Mouse (Mus musculus) adrenal gland, postnatal 14 days (tissue): ENCODE results near the gene Utp11. TPM values are rescaled to one million over a fixed set of nuclear protein-coding genes. Genes with fewer than 3 reads are reported as not detected.

ENCODE experiments used
- DNase-seq: peaks from one replicate; pipeline ENCODE4 v3.0.0; 2021; ENCODE audit warnings: mixed read lengths
- total RNA-seq: library from RNA; stranded (reverse); gene quantifications from 2 replicates; pipeline ENCODE4 v1.2.3, GENCODE M21; 2021

Gene Utp11
- total RNA-seq, 1 experiment from 2014 or later, result 34.1 TPM

- DNase-seq, result no peak
Measured at GRCm38 (mm10) chr4:124672347-124673320, 20.8 kb downstream of the Utp11 start.

DNA sequence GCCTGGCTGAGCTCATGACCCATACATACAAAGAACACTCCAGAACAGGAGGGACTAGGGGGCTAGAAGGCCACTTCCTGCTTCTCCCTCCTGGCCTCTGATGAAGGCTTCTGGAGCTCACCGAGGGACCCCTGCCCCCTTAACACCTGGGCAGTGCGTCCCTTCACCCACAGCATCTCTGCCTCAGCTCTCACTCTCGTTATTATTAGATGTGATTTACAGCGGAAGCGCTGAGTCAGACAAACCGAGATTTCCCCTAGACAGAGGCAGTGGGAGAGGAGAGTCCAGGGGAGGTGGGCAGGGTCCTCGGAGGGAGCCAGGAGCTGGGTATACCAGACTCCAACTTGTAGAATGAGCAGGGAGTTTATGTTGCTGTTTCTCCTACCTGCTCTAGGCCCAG lies 21.8 kb downstream of the Utp11 start:
- DNase-seq, result no peak

GRCm38 (mm10) chr4:124670232-124670631 lies 23.2 kb downstream of the Utp11 start:
- no peak for DNase-seq

- DNase-seq, result no peak
Measured at GRCm38 (mm10) chr4:124668078-124668477, 25.3 kb downstream of the Utp11 start.

- no peak for DNase-seq
Measured at GRCm38 (mm10) chr4:124667476-124668033, 25.8 kb downstream of the Utp11 start.

GRCm38 (mm10) chr4:124664604-124665003 lies 28.8 kb downstream of the Utp11 start:
- no peak for DNase-seq

GRCm38 (mm10) chr4:124664185-124664584 lies 29.2 kb downstream of the Utp11 start:
- no peak for DNase-seq

GRCm38 (mm10) chr4:124663034-124663433 lies 30.4 kb downstream of the Utp11 start:
- no peak for DNase-seq

- no peak for DNase-seq
Measured at GRCm38 (mm10) chr4:124660603-124661002, 32.8 kb downstream of the Utp11 start.

DNA sequence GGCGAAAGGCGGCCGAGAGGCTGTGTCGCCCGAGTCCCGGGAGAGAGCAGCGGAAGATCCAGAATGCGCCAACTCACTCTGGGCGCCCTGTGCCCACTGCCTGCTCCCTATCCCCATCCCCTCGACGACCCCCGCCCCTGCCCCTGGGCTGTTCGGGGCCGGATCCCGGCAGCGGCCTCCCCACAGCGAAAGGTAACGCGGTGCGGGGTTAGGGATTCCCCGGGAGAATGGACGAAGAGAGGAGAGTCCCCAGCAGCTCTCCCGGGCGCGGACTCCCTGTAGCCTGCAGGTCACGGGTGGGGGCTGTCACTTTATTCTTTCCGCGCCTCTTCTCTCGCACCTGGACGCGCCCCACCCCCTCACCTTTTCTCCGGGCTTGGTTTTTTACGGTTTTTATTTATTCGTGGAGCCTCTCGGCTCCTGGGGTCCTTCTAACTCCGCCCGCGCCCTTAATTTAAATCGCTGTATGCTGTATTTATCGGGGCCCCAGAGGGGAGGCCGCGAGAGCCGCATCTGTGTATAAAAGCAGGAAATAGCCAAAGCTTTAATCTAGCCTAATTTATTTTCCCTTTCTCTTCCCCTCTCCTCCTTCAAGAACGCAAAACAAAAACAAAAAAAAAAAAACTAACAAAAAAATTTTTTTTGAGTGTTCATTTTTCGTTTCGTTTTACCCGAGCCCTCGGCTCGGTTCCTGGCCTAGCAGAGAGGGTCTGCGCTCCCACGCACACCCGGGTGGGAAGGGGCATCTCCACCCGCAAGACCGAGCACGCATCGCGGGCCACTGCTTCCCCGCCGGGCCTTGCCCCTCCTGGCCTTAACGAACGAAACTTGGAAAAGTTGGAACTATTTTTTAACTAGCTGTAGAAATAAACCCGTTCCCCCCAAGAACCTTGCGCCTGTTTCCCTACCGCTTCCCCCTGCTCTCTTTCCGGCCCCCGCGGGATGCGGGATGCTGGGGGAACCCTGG lies 33.9 kb downstream of the Utp11 start:
- no peak for DNase-seq

DNA sequence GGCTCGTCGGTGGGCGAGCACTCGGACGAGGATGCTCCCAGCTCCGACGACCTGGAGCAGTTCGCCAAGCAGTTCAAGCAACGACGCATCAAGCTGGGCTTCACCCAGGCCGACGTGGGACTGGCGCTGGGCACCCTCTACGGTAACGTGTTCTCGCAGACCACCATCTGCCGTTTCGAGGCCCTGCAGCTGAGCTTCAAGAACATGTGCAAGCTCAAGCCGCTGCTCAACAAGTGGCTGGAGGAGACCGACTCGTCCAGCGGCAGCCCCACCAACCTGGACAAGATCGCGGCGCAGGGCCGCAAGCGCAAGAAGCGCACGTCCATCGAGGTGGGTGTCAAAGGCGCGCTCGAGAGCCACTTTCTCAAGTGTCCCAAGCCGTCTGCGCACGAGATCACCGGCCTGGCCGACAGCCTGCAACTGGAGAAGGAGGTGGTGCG lies 35.0 kb downstream of the Utp11 start:
- DNase-seq, result peak; percentile 19

DNA sequence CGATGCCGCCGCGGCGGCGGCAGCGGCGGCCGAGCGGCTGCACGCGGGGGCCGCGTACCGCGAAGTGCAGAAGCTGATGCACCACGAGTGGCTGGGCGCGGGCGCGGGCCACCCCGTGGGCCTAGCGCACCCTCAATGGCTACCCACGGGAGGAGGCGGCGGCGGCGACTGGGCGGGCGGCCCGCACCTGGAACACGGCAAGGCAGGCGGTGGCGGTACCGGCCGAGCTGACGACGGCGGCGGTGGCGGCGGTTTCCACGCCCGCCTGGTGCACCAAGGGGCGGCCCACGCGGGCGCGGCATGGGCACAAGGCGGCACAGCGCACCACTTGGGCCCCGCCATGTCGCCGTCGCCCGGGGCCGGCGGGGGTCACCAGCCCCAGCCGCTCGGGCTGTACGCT lies 35.6 kb downstream of the Utp11 start:
- DNase-seq, result peak; percentile 11

GRCm38 (mm10) chr4:124656854-124657650 lies 36.3 kb downstream of the Utp11 start:
- peak; percentile 85 for DNase-seq

- no peak for DNase-seq
Measured at GRCm38 (mm10) chr4:124656518-124656853, 36.9 kb downstream of the Utp11 start, which contains the start of gene Pou3f1. Gene Pou3f1 (plus strand): TSS chr4:124656807.

GRCm38 (mm10) chr4:124652886-124653285 lies 40.5 kb downstream of the Utp11 start:
- DNase-seq, result no peak

GRCm38 (mm10) chr4:124647909-124648308 lies 45.5 kb downstream of the Utp11 start:
- no peak for DNase-seq

DNA sequence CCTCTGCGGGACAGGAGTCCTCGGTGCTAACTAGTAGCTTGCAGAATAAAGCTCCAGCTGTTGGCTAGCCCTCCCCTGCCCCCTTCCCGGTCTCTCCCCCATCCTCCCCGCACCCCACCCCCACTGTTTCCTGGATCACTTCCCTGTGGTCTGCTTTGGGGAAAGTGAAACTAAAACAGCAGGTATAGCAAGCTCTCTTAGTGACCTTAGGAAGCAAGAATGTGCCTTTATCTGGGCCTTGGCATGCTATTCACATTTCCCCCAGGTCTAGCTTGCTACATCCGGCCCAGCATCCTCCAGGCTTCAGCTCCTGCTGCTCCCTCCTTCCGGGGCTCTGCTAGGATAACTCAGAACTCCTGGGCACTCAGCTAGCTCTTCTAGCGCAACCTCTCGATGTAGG lies 46.8 kb downstream of the Utp11 start:
- DNase-seq, result peak; percentile 12

DNA sequence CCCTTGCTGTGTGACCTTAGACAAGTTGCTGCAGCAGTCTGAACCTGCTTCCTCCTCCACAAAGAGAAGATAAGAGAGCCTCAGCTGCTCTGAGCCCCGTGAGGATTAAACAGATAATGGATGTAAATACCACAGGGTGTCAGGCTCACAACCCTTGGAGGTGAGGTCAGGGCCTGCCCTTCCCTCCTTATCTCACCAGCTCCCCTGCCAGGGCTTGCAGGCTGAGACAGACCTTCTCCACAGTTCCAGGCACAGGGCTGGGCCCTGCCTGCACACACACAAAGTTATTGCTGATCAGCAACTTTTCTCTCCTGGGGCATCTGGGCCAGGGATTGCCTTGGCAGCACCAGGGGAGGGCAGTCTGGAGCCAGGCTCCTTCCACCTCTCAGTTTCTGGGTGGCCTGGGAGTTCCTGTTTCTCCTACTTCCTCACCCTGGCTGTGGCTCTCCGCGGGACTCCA lies 48.4 kb downstream of the Utp11 start:
- DNase-seq, result peak; percentile 10

- no peak for DNase-seq
Measured at GRCm38 (mm10) chr4:124643859-124644258, 49.5 kb downstream of the Utp11 start.

DNA sequence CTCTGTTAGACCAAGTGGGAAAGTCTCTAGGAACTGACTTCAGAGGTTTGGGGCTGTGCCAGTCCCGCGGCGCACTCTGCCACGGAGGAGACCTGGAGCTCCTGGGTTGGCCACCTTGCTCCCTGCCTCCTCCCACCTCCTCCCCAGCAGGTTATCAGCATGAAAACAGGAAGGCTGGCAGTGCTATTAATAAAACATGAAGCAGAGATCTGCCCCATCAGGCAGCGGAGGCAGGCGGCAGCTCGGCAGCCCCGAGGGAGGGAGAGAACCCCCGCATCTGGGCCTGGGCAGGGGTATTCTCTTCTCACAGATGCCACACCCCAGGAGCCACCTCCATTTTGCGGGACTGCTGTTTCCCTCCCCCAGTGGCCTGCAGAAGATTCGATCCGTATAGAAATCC lies 53.7 kb downstream of the Utp11 start:
- no peak for DNase-seq

DNA sequence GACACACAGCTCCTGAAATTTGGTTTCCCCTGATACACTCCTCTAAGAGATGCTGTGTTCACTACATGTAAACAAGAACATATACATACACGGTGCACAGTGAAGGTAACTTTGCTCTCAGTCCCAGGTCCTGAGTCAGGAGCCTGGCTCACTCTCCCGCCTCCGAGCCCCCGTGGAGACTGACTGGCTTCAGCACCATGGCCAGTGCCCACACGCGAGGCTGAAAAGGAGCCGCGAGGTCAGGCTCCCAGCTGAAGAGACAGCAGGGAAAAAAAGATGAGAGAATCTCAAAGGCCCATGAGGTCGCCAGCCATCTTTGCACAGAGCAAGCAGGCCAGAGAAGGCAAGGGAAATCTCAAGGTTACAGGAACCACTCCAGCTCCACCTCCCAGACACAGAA lies 60.1 kb downstream of the Utp11 start:
- DNase-seq, result peak; percentile 84
